Mouse (Mus musculus): Measurements from ENCODE around the gene Mpst. TPM values are rescaled to one million over a fixed set of nuclear protein-coding genes. Genes with fewer than 3 reads are reported as not detected.

The Mpst gene
- total and polyA plus RNA-seq, 3 experiments, result 38.6 to 86.7 TPM; not detected in 1

- TF ChIP-seq JUND (IDR thresholded peaks at IDR 0.05; ENCODE audit: low read depth, low read length), result 0 out of 2 replicates have a peak, but pooled peaks have one; percentile 13
- no peak for TF ChIP-seq MEF2A (IDR thresholded peaks at IDR 0.05; ENCODE audit: extremely low read depth, insufficient replicate concordance, low read depth, low read length, poor library complexity, severe bottlenecking)
Observed at GRCm38 (mm10) chr15:78413083-78413718, 7.0 kb downstream of the Mpst start (continued).

DNA sequence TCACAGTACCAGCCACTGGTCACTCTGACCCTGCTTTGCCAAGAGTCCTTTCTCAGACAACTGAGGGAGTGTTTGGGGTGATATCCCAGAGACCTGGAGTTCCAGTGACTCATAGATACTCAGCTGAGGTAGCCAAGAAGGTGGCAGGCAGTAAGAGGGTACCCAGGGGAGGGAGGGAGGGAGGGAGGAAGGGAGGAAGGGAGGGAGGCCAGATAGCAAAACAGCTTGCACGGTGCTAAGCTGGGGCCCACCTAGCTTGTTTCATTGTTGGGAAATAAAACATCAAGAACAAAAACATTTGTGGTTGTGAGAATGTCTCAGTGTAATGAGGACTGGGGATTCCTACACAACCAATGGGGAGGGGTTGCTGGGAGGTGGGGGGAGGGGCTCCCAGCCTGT lies 7.5 kb downstream of the Mpst start:
- H3K4me1 ChIP-seq (ENCODE audit: control insufficient read depth in 1 of 2, insufficient read depth in 2 of 2, low read length in 2 of 2), result peaks cover 13 to 26% of the 10 kb centered on the region in 2 experiments
- H3K4me3 ChIP-seq (ENCODE audit: control insufficient read depth in 1 of 2, insufficient read depth in 1 of 2, low read depth in 2 of 2, low read length in 2 of 2), result no peak overlapping the region
- no peaks in the 10 kb centered on the region for H3K9me3 ChIP-seq (replicated peaks; ENCODE audit: insufficient read depth, low read length)
- no peaks in the 10 kb centered on the region for H3K27me3 ChIP-seq (ENCODE audit: control insufficient read depth in 1 of 2, insufficient read depth in 2 of 2, low read length in 2 of 2)
- peaks cover 0 to 16% of the 10 kb centered on the region in 2 experiments; a peak in 2 of 4 replicates for H3K36me3 ChIP-seq (ENCODE audit: control insufficient read depth in 1 of 2, insufficient read depth in 2 of 2, low read length in 2 of 2)
- H3K27ac ChIP-seq (ENCODE audit: control insufficient read depth, low read depth, low read length), result peak overlapping the region; percentile 91
- H3K9ac ChIP-seq (ENCODE audit: control insufficient read depth, low read depth, low read length, poor library complexity, severe bottlenecking), result peak overlapping the region; percentile 30
- H3K79me2 ChIP-seq (ENCODE audit: control insufficient read depth, insufficient read depth, low read length, poor library complexity), result no peaks in the 10 kb centered on the region
- DNase-seq (ENCODE audit: low read depth, low spot score), result peak; percentile 35
- no peak for TF ChIP-seq USF2 (IDR thresholded peaks at IDR 0.05; ENCODE audit: borderline replicate concordance in 1 of 2, insufficient read depth in 1 of 2, low read depth in 1 of 2, low read length in 2 of 2)
- TF ChIP-seq TCF12 (IDR thresholded peaks at IDR 0.05; ENCODE audit: low read depth, low read length), result peak; percentile 26; the same call in 1 of the 2 replicates

DNA sequence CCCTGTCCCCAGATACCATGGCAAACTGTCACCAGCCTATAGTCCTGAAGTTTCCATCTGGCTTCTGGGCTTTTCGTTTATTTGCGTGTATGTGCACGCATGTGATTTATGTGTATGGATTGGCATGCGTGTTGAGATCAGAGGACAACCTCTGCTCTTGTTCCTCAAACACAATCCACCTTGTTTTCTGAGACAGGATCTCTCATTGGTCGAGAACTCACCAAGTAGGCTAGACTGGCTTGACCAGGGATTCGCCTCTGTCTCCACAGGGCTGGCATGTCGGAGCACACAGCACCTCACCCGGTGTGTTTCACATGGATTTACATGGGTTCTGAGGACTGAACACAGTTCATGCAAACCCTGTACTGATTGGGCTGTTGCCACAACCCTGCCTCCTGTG lies 7.9 kb downstream of the Mpst start:
- H3K27me3 ChIP-seq (ENCODE audit: control insufficient read depth in 1 of 2, insufficient read depth in 2 of 2, low read length in 2 of 2), result no peaks in the 10 kb centered on the region
- H3K4me3 ChIP-seq (ENCODE audit: control insufficient read depth in 1 of 2, insufficient read depth in 1 of 2, low read depth in 2 of 2, low read length in 2 of 2), result no peak overlapping the region
- H3K4me1 ChIP-seq (ENCODE audit: control insufficient read depth in 1 of 2, insufficient read depth in 2 of 2, low read length in 2 of 2), result peaks cover 13 to 26% of the 10 kb centered on the region in 2 experiments
- no peak for TF ChIP-seq GATA1 (IDR thresholded peaks at IDR 0.05; ENCODE audit: low read depth, low read length)
- peak; percentile 9 for DNase-seq (ENCODE audit: low read depth, low spot score)
- H3K36me3 ChIP-seq (ENCODE audit: control insufficient read depth in 1 of 2, insufficient read depth in 2 of 2, low read length in 2 of 2), result peaks cover 0 to 16% of the 10 kb centered on the region in 2 experiments; a peak in 2 of 4 replicates
- no peaks in the 10 kb centered on the region for H3K79me2 ChIP-seq (ENCODE audit: control insufficient read depth, insufficient read depth, low read length, poor library complexity)
- H3K9me3 ChIP-seq (replicated peaks; ENCODE audit: insufficient read depth, low read length), result no peaks in the 10 kb centered on the region
- H3K9ac ChIP-seq (ENCODE audit: control insufficient read depth, low read depth, low read length, poor library complexity, severe bottlenecking), result no peak overlapping the region
- no peak overlapping the region for H3K27ac ChIP-seq (ENCODE audit: control insufficient read depth, low read depth, low read length)

DNA sequence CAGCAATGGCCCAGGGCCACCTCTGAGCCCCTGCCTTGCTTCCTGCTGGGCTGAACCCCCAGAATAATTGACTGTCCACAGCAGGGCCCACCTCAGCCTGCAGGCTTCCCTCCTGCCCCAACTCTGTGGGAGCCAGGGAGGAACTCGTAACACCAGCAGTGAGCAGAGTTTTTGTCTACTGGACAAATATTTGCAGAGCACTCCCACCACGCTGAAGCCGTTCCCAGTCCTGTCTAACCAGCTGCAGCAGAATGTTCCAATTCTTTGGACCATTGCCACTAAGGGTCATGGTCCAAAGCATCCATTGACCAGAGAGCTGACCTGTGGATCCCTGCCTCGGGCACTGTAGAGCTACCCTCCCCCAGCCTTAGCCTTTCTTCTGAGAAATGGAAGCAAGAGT lies 10.7 kb downstream of the Mpst start:
- Histone ChIP-seq H3K27ac (ENCODE audit: control insufficient read depth, low read depth, low read length) (no peak overlapping the region), H3K27me3 (ENCODE audit: control insufficient read depth in 1 of 2, insufficient read depth in 2 of 2, low read length in 2 of 2) (peaks cover 0 to 3% of the 10 kb centered on the region in 2 experiments; a peak in 2 of 4 replicates), H3K4me1 (ENCODE audit: control insufficient read depth in 1 of 2, insufficient read depth in 2 of 2, low read length in 2 of 2) (peaks cover 13 to 28% of the 10 kb centered on the region in 2 experiments), H3K9me3 (replicated peaks; ENCODE audit: insufficient read depth, low read length) (no peaks in the 10 kb centered on the region), H3K36me3 (ENCODE audit: control insufficient read depth in 1 of 2, insufficient read depth in 2 of 2, low read length in 2 of 2) (peaks cover 0 to 19% of the 10 kb centered on the region in 2 experiments; a peak in 2 of 4 replicates), H3K4me3 (ENCODE audit: control insufficient read depth in 1 of 2, insufficient read depth in 1 of 2, low read depth in 2 of 2, low read length in 2 of 2) (no peak overlapping the region), H3K9ac (ENCODE audit: control insufficient read depth, low read depth, low read length, poor library complexity, severe bottlenecking) (no peak overlapping the region), H3K79me2 (ENCODE audit: control insufficient read depth, insufficient read depth, low read length, poor library complexity) (no peaks in the 10 kb centered on the region)
- no peak for TF ChIP-seq UBTF (IDR thresholded peaks at IDR 0.05; ENCODE audit: borderline replicate concordance, insufficient read depth, low read depth, low read length)
- no peak for TF ChIP-seq MAX (IDR thresholded peaks at IDR 0.05; ENCODE audit: low read length)
- no peak for TF ChIP-seq CTCF (IDR thresholded peaks at IDR 0.05 in 2 of 3, conservative IDR thresholded peaks at IDR 0.05 in 1 of 3; ENCODE audit: control insufficient read depth in 1 of 3, insufficient read depth in 1 of 3, low read depth in 2 of 3, low read length in 3 of 3, poor library complexity in 1 of 3, severe bottlenecking in 1 of 3)
- no peak for TF ChIP-seq ZKSCAN1 (IDR thresholded peaks at IDR 0.05; ENCODE audit: low read depth, low read length)
- no peak for TF ChIP-seq NELFE (IDR thresholded peaks at IDR 0.05; ENCODE audit: low read depth, low read length)
- no peak for TF ChIP-seq SIN3A (IDR thresholded peaks at IDR 0.05; ENCODE audit: low read length)
- TF ChIP-seq MEF2A (IDR thresholded peaks at IDR 0.05; ENCODE audit: extremely low read depth, insufficient replicate concordance, low read depth, low read length, poor library complexity, severe bottlenecking), result no peak
- no peak for TF ChIP-seq ZNF384 (IDR thresholded peaks at IDR 0.05; ENCODE audit: low read depth, low read length)
- no peak for TF ChIP-seq POLR2A (IDR thresholded peaks at IDR 0.05; ENCODE audit: control insufficient read depth in 1 of 2, insufficient read depth in 1 of 2, low read depth in 1 of 2, low read length in 2 of 2, poor library complexity in 1 of 2)
- no peak for TF ChIP-seq CHD2 (IDR thresholded peaks at IDR 0.05; ENCODE audit: low read length)
- DNase-seq (ENCODE audit: low read depth, low spot score), result no peak
